Mouse (Mus musculus) embryonic facial prominence, embryonic 15.5 days (tissue): ENCODE data around the gene Lrp6. TPM values are rescaled to one million over a fixed set of nuclear protein-coding genes. Genes with fewer than 3 reads are reported as not detected.

Experiments used
- ATAC-seq: fragments of 200-750 bp; cut with Nextera tagmentation; 2 replicates; pipeline ENCODE4 v1.8.0; 2017; ENCODE audit warnings: low read depth, moderate TSS enrichment; ENCODE audit not compliant: insufficient number of reproducible peaks, low FRiP score, low TSS enrichment
- H3K27ac ChIP-seq: fragments of 300-500 bp; sonication (generic); replicated peaks from 2 replicates; pipeline ENCODE4 v1.5.1; 2015; ENCODE audit warnings: mild to moderate bottlenecking, inconsistent platforms
- H3K27me3 ChIP-seq: fragments of 300-500 bp; sonication (generic); 2 replicates; pipeline ENCODE4 v1.6.1; 2015; ENCODE audit warnings: inconsistent platforms
- H3K36me3 ChIP-seq: fragments of 300-500 bp; sonication (generic); 2 replicates; pipeline ENCODE4 v1.6.1; 2015; ENCODE audit warnings: mild to moderate bottlenecking, inconsistent platforms
- H3K4me1 ChIP-seq: fragments of 300-500 bp; sonication (generic); 2 replicates; pipeline ENCODE4 v1.6.1; 2015; ENCODE audit warnings: inconsistent platforms
- H3K4me2 ChIP-seq: fragments of 300-500 bp; sonication (generic); replicated peaks from 2 replicates; pipeline ENCODE4 v1.6.1; 2015; ENCODE audit warnings: mild to moderate bottlenecking, inconsistent platforms
- H3K4me3 ChIP-seq: fragments of 300-500 bp; sonication (generic); replicated peaks from 2 replicates; pipeline ENCODE4 v1.5.1; 2015; ENCODE audit warnings: mild to moderate bottlenecking, inconsistent platforms
- H3K9ac ChIP-seq: fragments of 300-500 bp; sonication (generic); 2 replicates; pipeline ENCODE4 v1.6.1; 2015; ENCODE audit warnings: inconsistent platforms
- H3K9me3 ChIP-seq: fragments of 300-500 bp; sonication (generic); replicated peaks from 2 replicates; pipeline ENCODE4 v1.6.1; 2016; ENCODE audit warnings: inconsistent platforms
- WGBS: fragments of 180-500 bp; shearing (Covaris S2); methylation state at CpG from one replicate; pipeline ENCODE4 v1.1.7; 2015; 5-methylcytosine and 5-hydroxymethylcytosine counted together
- polyA plus RNA-seq: library from polyadenylated mRNA; unstranded; fragments of >200 nt; fragmentation: Nextera tagmentation; extraction: Ambion mirVana; gene quantifications from 2 replicates; pipeline ENCODE4 v1.2.1, GENCODE M21; 2015

The Lrp6 gene
- polyA plus RNA-seq, 1 experiment from 2014 or later: 31.1 TPM

GRCm38 (mm10) chr6:134413706-134414531 lies 152.8 kb downstream of the Lrp6 start:
- Histone ChIP-seq H3K27me3 (no peaks in the 10 kb centered on the region), H3K36me3 (no peaks in the 10 kb centered on the region), H3K9me3 (no peaks in the 10 kb centered on the region), H3K4me3 (no peak overlapping the region), H3K4me1 (no peaks in the 10 kb centered on the region), H3K27ac (no peak overlapping the region), H3K9ac (no peak overlapping the region), H3K4me2 (no peak overlapping the region)
- whole genome bisulfite sequencing: 54% methylated on average over 18 of the region's 18 CpGs
- no peak for ATAC-seq

DNA sequence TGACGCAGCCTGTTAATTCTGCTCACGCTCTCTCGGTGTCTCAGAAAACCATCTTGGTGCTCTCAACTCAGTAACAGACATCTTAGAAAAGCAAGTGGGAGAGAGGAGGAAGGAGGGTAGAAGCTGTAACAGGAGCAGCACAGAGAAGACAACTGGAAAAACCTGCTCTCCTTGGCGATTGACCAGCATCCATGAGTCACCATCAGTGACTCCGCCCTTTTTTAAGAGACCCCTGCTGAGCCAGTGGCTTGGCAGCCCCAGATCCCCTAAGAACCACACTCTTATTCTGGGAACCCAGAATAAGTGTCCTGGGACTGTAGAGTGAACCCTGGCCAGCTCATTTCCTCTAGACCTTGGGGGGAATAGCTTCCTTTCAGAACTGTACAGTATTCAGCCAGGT lies 159.5 kb downstream of the Lrp6 start:
- no peak overlapping the region for H3K4me3 ChIP-seq
- H3K4me2 ChIP-seq: no peak overlapping the region
- no peaks in the 10 kb centered on the region for H3K9me3 ChIP-seq
- no peaks in the 10 kb centered on the region for H3K27me3 ChIP-seq
- 0 out of 2 replicates have a peak overlapping the region, but pooled peaks have one; percentile 19 for H3K27ac ChIP-seq
- H3K4me1 ChIP-seq: 0 out of 2 replicates have a peak, but pooled peaks cover 7% of the 10 kb centered on the region
- H3K9ac ChIP-seq: no peak overlapping the region
- no peaks in the 10 kb centered on the region for H3K36me3 ChIP-seq
- WGBS: 46% methylated on average over 5 of the region's 5 CpGs
- peak; percentile 47; the same call in 1 of the 2 replicates for ATAC-seq

DNA sequence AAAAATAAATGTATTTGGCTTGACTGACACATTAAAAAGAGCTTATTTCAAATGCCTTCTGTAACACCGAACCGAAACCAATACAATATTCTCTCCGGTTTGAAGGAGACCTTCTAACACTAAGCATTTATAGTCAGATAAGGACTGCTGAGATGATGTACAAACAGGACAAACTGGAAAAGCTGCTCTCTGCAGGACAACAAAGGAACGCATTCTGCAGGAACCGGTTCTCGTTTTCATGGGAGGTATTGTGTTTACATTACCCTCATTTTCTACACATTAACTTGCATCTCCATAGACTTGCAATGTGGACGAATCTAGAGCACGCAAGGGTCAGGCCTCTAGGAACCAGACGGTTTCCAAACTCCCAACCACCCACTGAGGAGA lies 163.1 kb downstream of the Lrp6 start:
- H3K27ac ChIP-seq: peak overlapping the region; percentile 63; the same call in 1 of the 2 replicates
- no peaks in the 10 kb centered on the region for H3K9me3 ChIP-seq
- no peak overlapping the region for H3K9ac ChIP-seq
- 67% methylated on average over 9 of the region's 9 CpGs for WGBS
- ATAC-seq: no peak
- no peaks in the 10 kb centered on the region for H3K36me3 ChIP-seq
- no peaks in the 10 kb centered on the region for H3K27me3 ChIP-seq
- no peak overlapping the region for H3K4me2 ChIP-seq
- H3K4me3 ChIP-seq: no peak overlapping the region
- H3K4me1 ChIP-seq: 0 out of 2 replicates have a peak, but pooled peaks cover 7% of the 10 kb centered on the region

DNA sequence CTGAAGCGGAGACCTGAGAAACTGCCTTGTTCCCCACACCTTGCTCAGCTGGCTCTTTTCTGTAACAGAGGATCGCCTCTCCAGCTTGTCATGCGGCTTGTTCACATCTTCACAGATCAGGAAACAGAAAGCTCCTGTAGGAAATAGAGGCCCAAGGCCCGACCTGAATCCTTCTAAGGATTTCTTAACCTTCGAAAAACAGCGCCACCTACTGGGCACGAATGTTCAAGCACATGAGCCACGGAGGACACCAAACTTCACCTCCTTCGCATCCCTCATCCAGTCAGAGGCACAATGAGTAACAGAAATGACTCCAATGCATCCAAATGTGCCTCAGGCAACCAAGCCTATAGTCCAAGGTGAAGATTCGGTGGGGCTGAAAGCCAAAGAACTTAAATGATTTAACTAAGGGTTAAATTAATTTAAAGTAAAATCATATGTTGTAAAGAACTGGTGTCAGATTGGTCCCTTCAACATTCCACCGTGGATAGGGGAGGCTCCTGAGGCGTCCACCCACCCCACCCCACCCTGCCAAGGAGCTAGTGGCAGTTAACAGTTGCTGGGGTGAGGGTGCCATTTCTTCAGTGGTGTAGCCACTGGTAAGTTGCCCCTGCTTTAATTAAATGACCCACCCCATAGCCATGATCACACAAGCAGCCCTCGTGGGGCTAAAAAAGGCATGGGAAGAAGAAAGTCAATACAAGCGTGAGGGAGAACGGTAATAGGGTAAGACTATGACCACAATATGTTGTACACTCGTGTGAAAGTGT lies 163.7 kb downstream of the Lrp6 start:
- 0 out of 2 replicates have a peak, but pooled peaks cover 7% of the 10 kb centered on the region for H3K4me1 ChIP-seq
- H3K27me3 ChIP-seq: no peaks in the 10 kb centered on the region
- peak overlapping the region; percentile 63; the same call in 1 of the 2 replicates for H3K27ac ChIP-seq
- ATAC-seq: no peak
- H3K4me3 ChIP-seq: no peak overlapping the region
- H3K4me2 ChIP-seq: 0 out of 2 replicates have a peak overlapping the region, but pooled peaks have one; percentile 15
- WGBS: 32% methylated on average over 16 of the region's 16 CpGs
- H3K9me3 ChIP-seq: no peaks in the 10 kb centered on the region
- H3K36me3 ChIP-seq: no peaks in the 10 kb centered on the region
- H3K9ac ChIP-seq: no peak overlapping the region

Other genes starting within 250 kb of the Lrp6 start
- 2.4 and 2.8 TPM in 2 replicates for gene Bcl2l14, start 170.6 kb downstream of the Lrp6 start, polyA plus RNA-seq
- gene Mansc1, start 65.5 kb upstream of the Lrp6 start, polyA plus RNA-seq: 2.7 and 3.5 TPM in 2 replicates
- gene Borcs5, start 72.5 kb upstream of the Lrp6 start, polyA plus RNA-seq: 21.0 and 21.8 TPM in 2 replicates
- gene Dusp16, start 225.7 kb upstream of the Lrp6 start, polyA plus RNA-seq: 19.6 and 20.3 TPM in 2 replicates